ENCODE assay signal across 25 mouse cellular contexts in genomic region chr13:26593750-26594149, GRCm38 (mm10).
DNase-seq lines count a peak whose midpoint lies in the region; ATAC-seq and TF ChIP-seq lines count a peak whose summit lies in the region.
"Had no signal": no experiment of that assay in that cellular context is flagged by ENCODE, and none has a peak within 500 bp of the region (broad histone marks: within the 10 kb centered on the region; RNA-seq: fewer than 3 reads in every experiment).

No protein-coding gene starts in this region.

- no peak overlapping the region for H3K9ac ChIP-seq in forebrain, embryonic 13.5 days
- H3K9ac ChIP-seq in forebrain, embryonic 14.5 days (ENCODE audit: low read length) = no peak overlapping the region
- no peak overlapping the region for H3K9ac ChIP-seq in neural tube, embryonic 15.5 days (replicated peaks)
- H3K9ac ChIP-seq: embryonic facial prominence, embryonic 13.5 days; heart, embryonic 12.5 days; heart, embryonic 15.5 days; hindbrain, embryonic 15.5 days had no signal

- TF ChIP-seq CTCF in brain, embryonic 14.5 days (IDR thresholded peaks at IDR 0.05; ENCODE audit: borderline replicate concordance, extremely low read depth, insufficient read depth, insufficient read length) = no peak

- DNase-seq in forebrain, embryonic 10.5 days (ENCODE audit: extremely low spot score, low spot score) = no peak
- peak; percentile 64 for DNase-seq in brain, embryonic 14.5 days (ENCODE audit: low read depth)
- DNase-seq in forebrain, embryonic 14.5 days (ENCODE audit: low spot score) = peak; percentile 42
- no peak for DNase-seq in left cerebral cortex, postnatal 4 days
- DNase-seq: adrenal gland, adult 2 months; adrenal gland, postnatal 14 days; cerebellum, adult 11-12 months; cerebellum, adult 8-10 months; cerebellum, postnatal 10 days; cerebellum, postnatal 36 days; embryo, embryonic 11 days; gastrocnemius, postnatal 25 days; heart, adult 18-20 months; heart, postnatal 10 days; heart, postnatal 36 days had no signal

- no peak for TF ChIP-seq POLR2A in brain, embryonic 14.5 days (IDR thresholded peaks at IDR 0.05; ENCODE audit: borderline replicate concordance, extremely low read depth, insufficient read depth, insufficient read length, poor library complexity, severe bottlenecking)

- WGBS in forebrain, embryonic 13.5 days = 46% methylated on average over 1 of the region's 1 CpGs
- WGBS in forebrain, embryonic 10.5 days = 93% methylated on average over 1 of the region's 1 CpGs
- WGBS in forebrain, embryonic 14.5 days = 28% methylated on average over 1 of the region's 1 CpGs
- 45% methylated on average over 1 of the region's 1 CpGs for WGBS in neural tube, embryonic 15.5 days

- H3K9me3 ChIP-seq in forebrain, embryonic 13.5 days (replicated peaks) = no peaks in the 10 kb centered on the region
- H3K9me3 ChIP-seq in forebrain, embryonic 10.5 days = no peaks in the 10 kb centered on the region
- H3K9me3 ChIP-seq in forebrain, embryonic 14.5 days (replicated peaks; ENCODE audit: control insufficient read depth, low read length) = 0 out of 2 replicates have a peak, but pooled peaks cover 4% of the 10 kb centered on the region
- no peaks in the 10 kb centered on the region for H3K9me3 ChIP-seq in neural tube, embryonic 15.5 days (replicated peaks)
- H3K9me3 ChIP-seq: embryonic facial prominence, embryonic 10.5 days; embryonic facial prominence, embryonic 13.5 days; heart, embryonic 12.5 days; heart, embryonic 15.5 days; hindbrain, embryonic 15.5 days had no signal

- intact Hi-C loops in left cerebral cortex, postnatal 4 days (cut with DNase I) = no loop called here

- no peak overlapping the region for H3K4me2 ChIP-seq in forebrain, embryonic 13.5 days
- H3K4me2 ChIP-seq in forebrain, embryonic 14.5 days (ENCODE audit: low read length) = no peak overlapping the region
- no peak overlapping the region for H3K4me2 ChIP-seq in neural tube, embryonic 15.5 days
- H3K4me2 ChIP-seq: embryonic facial prominence, embryonic 13.5 days; heart, embryonic 12.5 days; heart, embryonic 15.5 days; hindbrain, embryonic 15.5 days had no signal

- no peak overlapping the region for H3K27ac ChIP-seq in forebrain, embryonic 13.5 days
- H3K27ac ChIP-seq in forebrain, embryonic 10.5 days = no peak overlapping the region
- H3K27ac ChIP-seq in forebrain, embryonic 14.5 days (ENCODE audit: low read depth, low read length) = no peak overlapping the region
- no peak overlapping the region for H3K27ac ChIP-seq in neural tube, embryonic 15.5 days (replicated peaks)
- H3K27ac ChIP-seq: embryonic facial prominence, embryonic 10.5 days; embryonic facial prominence, embryonic 13.5 days; heart, embryonic 15.5 days; hindbrain, embryonic 15.5 days had no signal

- H3K4me3 ChIP-seq in forebrain, embryonic 13.5 days = no peak overlapping the region
- no peak overlapping the region for H3K4me3 ChIP-seq in forebrain, embryonic 10.5 days
- no peak overlapping the region for H3K4me3 ChIP-seq in forebrain, embryonic 14.5 days (ENCODE audit: low read depth, low read length)
- H3K4me3 ChIP-seq in neural tube, embryonic 15.5 days (replicated peaks) = no peak overlapping the region
- H3K4me3 ChIP-seq: embryonic facial prominence, embryonic 10.5 days; embryonic facial prominence, embryonic 13.5 days; erythroblast, embryonic 14.5 days; heart, embryonic 12.5 days; heart, embryonic 15.5 days; hindbrain, embryonic 15.5 days had no signal

- H3K36me3 ChIP-seq in forebrain, embryonic 13.5 days (ENCODE audit: poor library complexity, severe bottlenecking) = no peaks in the 10 kb centered on the region
- H3K36me3 ChIP-seq in forebrain, embryonic 10.5 days (replicated peaks) = no peaks in the 10 kb centered on the region
- H3K36me3 ChIP-seq in forebrain, embryonic 14.5 days (ENCODE audit: control insufficient read depth, insufficient read depth, low read length) = no peaks in the 10 kb centered on the region
- H3K36me3 ChIP-seq in neural tube, embryonic 15.5 days = no peaks in the 10 kb centered on the region
- H3K36me3 ChIP-seq: embryonic facial prominence, embryonic 10.5 days; embryonic facial prominence, embryonic 13.5 days; heart, embryonic 12.5 days; heart, embryonic 15.5 days; hindbrain, embryonic 15.5 days had no signal

- H3K27me3 ChIP-seq in forebrain, embryonic 13.5 days = no peaks in the 10 kb centered on the region
- no peaks in the 10 kb centered on the region for H3K27me3 ChIP-seq in forebrain, embryonic 10.5 days (ENCODE audit: poor library complexity, severe bottlenecking)
- no peaks in the 10 kb centered on the region for H3K27me3 ChIP-seq in forebrain, embryonic 14.5 days (replicated peaks; ENCODE audit: control insufficient read depth, insufficient read depth, low read length)
- no peaks in the 10 kb centered on the region for H3K27me3 ChIP-seq in neural tube, embryonic 15.5 days (replicated peaks)
- H3K27me3 ChIP-seq: embryonic facial prominence, embryonic 13.5 days; heart, embryonic 12.5 days; heart, embryonic 15.5 days; hindbrain, embryonic 15.5 days had no signal

- H3K4me1 ChIP-seq in forebrain, embryonic 13.5 days = peaks cover 5% of the 10 kb centered on the region
- no peaks in the 10 kb centered on the region for H3K4me1 ChIP-seq in forebrain, embryonic 10.5 days
- H3K4me1 ChIP-seq in forebrain, embryonic 14.5 days (ENCODE audit: control insufficient read depth, insufficient read depth, low read length) = no peaks in the 10 kb centered on the region
- no peaks in the 10 kb centered on the region for H3K4me1 ChIP-seq in neural tube, embryonic 15.5 days
- H3K4me1 ChIP-seq: embryonic facial prominence, embryonic 13.5 days; heart, embryonic 12.5 days; heart, embryonic 15.5 days; hindbrain, embryonic 15.5 days had no signal

- peak; percentile 69; the same call in 1 of the 2 replicates for ATAC-seq in forebrain, embryonic 13.5 days
- ATAC-seq in forebrain, embryonic 14.5 days = peak; percentile 91
- peak; percentile 28; the same call in 1 of the 2 replicates for ATAC-seq in neural tube, embryonic 15.5 days (ENCODE audit: low FRiP score)
- ATAC-seq: CD4-positive, CD25-positive, alpha-beta regulatory T cell, adult 4 months; intestine, postnatal 0 days had no signal

Comparison
In these comparisons a context has a peak if more than half of its experiments do, and no peak if none do; other contexts are left out.
1. DNase-seq: peak in brain, embryonic 14.5 days (single experiment) and forebrain, embryonic 14.5 days (single experiment); none in forebrain, embryonic 10.5 days (single experiment) and left cerebral cortex, postnatal 4 days (single experiment).
2. ATAC-seq: peak in every context shown above with its lines; median percentile 91 in forebrain, embryonic 14.5 days; 69 in forebrain, embryonic 13.5 days; 28 in neural tube, embryonic 15.5 days.